Mouse (Mus musculus): ENCODE measurements around the gene Psmb11.

- TF ChIP-seq CTCF (conservative IDR thresholded peaks at IDR 0.05; ENCODE audit: low read length) = no peak
- TF ChIP-seq POU5F1 (IDR thresholded peaks at IDR 0.05; ENCODE audit: borderline replicate concordance, low read length) = no peak
Observed at GRCm38 (mm10) chr14:54631240-54631599, 10.0 kb downstream of the Psmb11 start.

Measured in E14TG2a.4 (cell line).